Comparison of ENCODE assay signal across 9 mouse cellular contexts in the genomic region with DNA sequence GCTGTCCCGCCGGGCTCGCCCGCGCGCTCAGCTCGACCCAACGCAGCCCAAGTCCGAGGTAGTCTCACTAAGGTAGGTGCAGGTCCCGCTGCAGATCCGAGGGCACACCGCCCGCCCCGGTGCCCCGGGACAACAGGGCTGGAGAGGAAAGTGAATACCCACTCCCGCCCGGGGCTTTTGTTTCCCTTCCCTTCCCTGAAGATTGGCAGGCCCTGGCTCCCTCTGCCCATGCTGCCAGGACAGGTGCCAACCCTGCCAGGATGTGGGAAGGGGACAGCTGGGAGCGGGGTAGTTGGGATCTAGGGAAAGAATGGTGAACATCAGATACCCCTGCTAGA. TPM values are rescaled to one million over a fixed set of nuclear protein-coding genes. Genes with fewer than 3 reads are reported as not detected.
DNase-seq lines count a peak whose midpoint lies in the region; ATAC-seq and TF ChIP-seq lines count a peak whose summit lies in the region.
"Had no signal": no experiment of that assay in that cellular context is flagged by ENCODE, and none has a peak within 500 bp of the region (broad histone marks: within the 10 kb centered on the region; RNA-seq: fewer than 3 reads in every experiment).

No protein-coding gene starts in this region.

- no peak for TF ChIP-seq EP300 in heart, adult 2 months (IDR thresholded peaks at IDR 0.05; ENCODE audit: insufficient read depth, low read depth, low read length)
- TF ChIP-seq EP300 in liver, embryonic 14.5 days (IDR thresholded peaks at IDR 0.05; ENCODE audit: low read depth): no peak

- TF ChIP-seq POLR2A in heart, adult 2 months (IDR thresholded peaks at IDR 0.05; ENCODE audit: insufficient read depth, low read depth, low read length): no peak
- no peak for TF ChIP-seq POLR2A in testis, adult 2 months (IDR thresholded peaks at IDR 0.05; ENCODE audit: control insufficient read depth, low read depth, low read length)

- H3K27me3 ChIP-seq in heart, adult 2 months (ENCODE audit: control insufficient read depth, insufficient read depth, low read length): peaks cover 10% of the 10 kb centered on the region
- H3K27me3 ChIP-seq in testis, adult 2 months (ENCODE audit: control insufficient read depth, insufficient read depth, low read length): no peaks in the 10 kb centered on the region; the same call in 1 of the 2 replicates
- H3K27me3 ChIP-seq in liver, embryonic 14.5 days (ENCODE audit: control insufficient read depth, insufficient read depth, low read length): peaks cover 27% of the 10 kb centered on the region

- peak overlapping the region; percentile 62 for H3K4me2 ChIP-seq in liver, embryonic 14.5 days (ENCODE audit: low read depth)

- H3K9ac ChIP-seq in heart, adult 2 months (ENCODE audit: low read depth, low read length): peak overlapping the region; percentile 64
- no peak overlapping the region for H3K9ac ChIP-seq in liver, embryonic 14.5 days (replicated peaks)

- no peak for DNase-seq in heart, adult 2 months
- DNase-seq in heart, adult 11 months: no peak
- no peak for DNase-seq in testis, postnatal 14 days (ENCODE audit: low spot score)
- no peak for DNase-seq in liver, embryonic 14.5 days (ENCODE audit: low read depth in 3 of 3, low spot score in 3 of 3)
- DNase-seq in adrenal gland, postnatal 14 days: no peak
- no peak for DNase-seq in spleen, adult 18-20 months
- no peak for DNase-seq in adrenal gland, postnatal 25 days

- intact Hi-C loops in heart, adult 2 months (cut with DNase I): no loop called here

- no peaks in the 10 kb centered on the region for H3K9me3 ChIP-seq in liver, embryonic 14.5 days (ENCODE audit: control insufficient read depth, low read length)

- 0 out of 2 replicates have a peak, but pooled peaks cover 2% of the 10 kb centered on the region for H3K4me1 ChIP-seq in heart, adult 2 months (ENCODE audit: control insufficient read depth, insufficient read depth, low read length)
- peaks cover 12% of the 10 kb centered on the region for H3K4me1 ChIP-seq in testis, adult 2 months (ENCODE audit: control insufficient read depth, insufficient read depth, low read length)
- H3K4me1 ChIP-seq in liver, embryonic 14.5 days (replicated peaks; ENCODE audit: control insufficient read depth in 2 of 2, insufficient read depth in 2 of 2, low read length in 1 of 2): no peaks in the 10 kb centered on the region

- H3K79me2 ChIP-seq in heart, adult 2 months (replicated peaks; ENCODE audit: control insufficient read depth, insufficient read depth, low read length): no peaks in the 10 kb centered on the region

- peak overlapping the region; percentile 41 for H3K4me3 ChIP-seq in heart, adult 2 months
- peak overlapping the region; percentile 64 for H3K4me3 ChIP-seq in testis, adult 2 months (ENCODE audit: control insufficient read depth, low read depth, low read length)
- peak overlapping the region in 1 of 2 experiments; percentile 46; a peak in 2 of 4 replicates for H3K4me3 ChIP-seq in liver, embryonic 14.5 days (ENCODE audit: insufficient read depth in 1 of 2, low read depth in 2 of 2, low read length in 2 of 2)

- TF ChIP-seq CTCF in heart, adult 2 months (IDR thresholded peaks at IDR 0.05): no peak
- no peak for TF ChIP-seq CTCF in testis, adult 2 months (IDR thresholded peaks at IDR 0.05; ENCODE audit: control insufficient read depth, insufficient read depth, insufficient replicate concordance, low read depth, low read length)
- no peak for TF ChIP-seq CTCF in liver, embryonic 14.5 days (IDR thresholded peaks at IDR 0.05; ENCODE audit: low read depth)

- ATAC-seq in liver, embryonic 14.5 days (ENCODE audit: insufficient read depth): no peak

- H3K36me3 ChIP-seq in heart, adult 2 months (ENCODE audit: control insufficient read depth, insufficient read depth, low read length): no peaks in the 10 kb centered on the region
- H3K36me3 ChIP-seq in testis, adult 2 months (ENCODE audit: control insufficient read depth, insufficient read depth, low read length): no peaks in the 10 kb centered on the region
- no peaks in the 10 kb centered on the region for H3K36me3 ChIP-seq in liver, embryonic 14.5 days (replicated peaks; ENCODE audit: control insufficient read depth, insufficient read depth, low read depth)

- H3K27ac ChIP-seq in heart, adult 2 months: peak overlapping the region; percentile 36
- no peak overlapping the region for H3K27ac ChIP-seq in testis, adult 2 months (ENCODE audit: control insufficient read depth, insufficient read depth, low read depth, low read length)
- no peak overlapping the region for H3K27ac ChIP-seq in liver, embryonic 14.5 days

- WGBS in heart, adult 2 months: 5% methylated on average over 15 of the region's 18 CpGs
- WGBS in liver, embryonic 14.5 days (ENCODE audit: insufficient replicate concordance): 8% methylated on average over 18 of the region's 18 CpGs

RNA-seq across cellular contexts. Expression of gene Itgb4, which starts 0.5 kb away (rescaled TPM):
- 1 to 10 TPM; 2.6 to 2.9 TPM for total RNA-seq in heart, adult 2 months (2021)
- polyA plus RNA-seq in heart, adult 2 months (2012; rRNA removed): 1.9 and 3.1 TPM in 2 replicates
- polyA plus RNA-seq in testis, adult 2 months (2012; rRNA removed): 0.44 and 0.76 TPM in 2 replicates
- 0.10 and 0.11 TPM in 2 replicates for polyA plus RNA-seq in liver, embryonic 14.5 days (2012; rRNA removed)
- 0.16 and 0.17 TPM in 2 replicates for polyA plus RNA-seq in liver, embryonic 14.5 days (2014; fragmentation: Nextera tagmentation; extraction: Ambion mirVana)
- 3.6 and 4.4 TPM in 2 replicates for total RNA-seq in adrenal gland, postnatal 14 days (2021)
- 2.0 and 4.1 TPM in 2 replicates for total RNA-seq in adrenal gland, postnatal 25 days (2021)
- polyA plus RNA-seq: inflammation-experienced regulatory T-cells, adult 6 months had no signal

RNA-seq across cellular contexts. Expression of gene Galk1, which starts 37.5 kb away (rescaled TPM):
- 10 to 100 TPM; 14.5 to 14.7 TPM for total RNA-seq in heart, adult 2 months (2021)
- polyA plus RNA-seq in heart, adult 2 months (2012; rRNA removed): 14.6 and 16.4 TPM in 2 replicates
- polyA plus RNA-seq in testis, adult 2 months (2012; rRNA removed): 27.8 and 30.3 TPM in 2 replicates
- 55.9 and 59.1 TPM in 2 replicates for polyA plus RNA-seq in liver, embryonic 14.5 days (2012; rRNA removed)
- 102 and 113 TPM in 2 replicates for polyA plus RNA-seq in liver, embryonic 14.5 days (2014; fragmentation: Nextera tagmentation; extraction: Ambion mirVana)
- total RNA-seq in adrenal gland, postnatal 14 days (2021): 41.5 and 51.9 TPM in 2 replicates
- total RNA-seq in adrenal gland, postnatal 25 days (2021): 31.8 and 49.7 TPM in 2 replicates

RNA-seq across cellular contexts. Expression of gene Recql5, which starts 41.8 kb away (rescaled TPM):
- 1 to 10 TPM; 6.8 to 7.4 TPM for total RNA-seq in heart, adult 2 months (2021)
- 10.2 and 12.2 TPM in 2 replicates for polyA plus RNA-seq in heart, adult 2 months (2012; rRNA removed)
- polyA plus RNA-seq in testis, adult 2 months (2012; rRNA removed): 30.3 and 33.1 TPM in 2 replicates
- 6.7 and 7.3 TPM in 2 replicates for polyA plus RNA-seq in liver, embryonic 14.5 days (2012; rRNA removed)
- polyA plus RNA-seq in liver, embryonic 14.5 days (2014; fragmentation: Nextera tagmentation; extraction: Ambion mirVana): 6.1 and 6.5 TPM in 2 replicates
- total RNA-seq in adrenal gland, postnatal 14 days (2021): 18.3 and 22.3 TPM in 2 replicates
- total RNA-seq in adrenal gland, postnatal 25 days (2021): 31.4 and 37.1 TPM in 2 replicates

RNA-seq across cellular contexts. Expression of gene Sap30bp, which starts 42.0 kb away (rescaled TPM):
- 10 to 100 TPM; 16.4 to 18.1 TPM for total RNA-seq in heart, adult 2 months (2021)
- polyA plus RNA-seq in heart, adult 2 months (2012; rRNA removed): 9.1 and 10.8 TPM in 2 replicates
- polyA plus RNA-seq in testis, adult 2 months (2012; rRNA removed): 20.2 and 20.4 TPM in 2 replicates
- polyA plus RNA-seq in liver, embryonic 14.5 days (2012; rRNA removed): 8.7 and 22.6 TPM in 2 replicates
- polyA plus RNA-seq in liver, embryonic 14.5 days (2014; fragmentation: Nextera tagmentation; extraction: Ambion mirVana): 20.0 and 21.2 TPM in 2 replicates
- total RNA-seq in adrenal gland, postnatal 14 days (2021): 40.9 and 42.9 TPM in 2 replicates
- total RNA-seq in adrenal gland, postnatal 25 days (2021): 32.0 and 41.3 TPM in 2 replicates

RNA-seq across cellular contexts. Expression of gene H3f3b, which starts 52.7 kb away (rescaled TPM):
- total RNA-seq in heart, adult 2 months (2021): 100 to 1,000 TPM; 105 to 128 TPM
- polyA plus RNA-seq in heart, adult 2 months (2012; rRNA removed): 67.5 and 82.1 TPM in 2 replicates
- polyA plus RNA-seq in testis, adult 2 months (2012; rRNA removed): 276 and 330 TPM in 2 replicates
- 173 and 248 TPM in 2 replicates for polyA plus RNA-seq in liver, embryonic 14.5 days (2012; rRNA removed)
- polyA plus RNA-seq in liver, embryonic 14.5 days (2014; fragmentation: Nextera tagmentation; extraction: Ambion mirVana): 651 and 676 TPM in 2 replicates
- 340 and 347 TPM in 2 replicates for total RNA-seq in adrenal gland, postnatal 14 days (2021)
- 265 and 377 TPM in 2 replicates for total RNA-seq in adrenal gland, postnatal 25 days (2021)
